Mouse (Mus musculus) C3H10T1/2 (cell line): ENCODE measurements around the gene Pgc. TPM values are rescaled to one million over a fixed set of nuclear protein-coding genes. Genes with fewer than 3 reads are reported as not detected.

Source experiments
- polyA plus RNA-seq, 2 experiments: library from polyadenylated mRNA; unstranded; fragments of >200 nt; fragmentation: generic; extraction: Trizol; gene quantifications; one replicate each; pipeline ENCODE4 v1.2.1; 2012; ENCODE audit warnings: missing spikeins in 2 of 2

Gene Pgc
- polyA plus RNA-seq, result not detected

DNA sequence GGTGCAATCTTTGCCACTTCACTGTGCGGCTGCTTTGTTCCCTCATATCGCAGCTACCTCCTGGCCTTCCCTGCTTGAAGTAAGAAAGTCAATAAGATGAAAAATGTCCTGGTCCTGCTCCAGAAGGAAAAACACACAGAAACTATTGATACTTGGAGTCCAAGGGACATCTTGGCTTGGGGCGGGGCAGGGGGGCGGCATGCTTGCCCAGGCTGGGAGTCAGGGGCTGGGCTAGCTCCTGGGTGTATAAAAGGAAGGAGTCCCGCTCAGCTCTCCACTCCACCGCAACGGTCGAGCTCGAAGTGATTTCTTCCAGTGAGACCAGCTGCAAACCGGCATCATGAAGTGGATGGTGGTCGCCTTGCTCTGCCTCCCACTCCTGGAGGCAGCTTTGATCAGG, at the start of gene Pgc:
Gene Pgc, plus strand, starts transcription at position 277 of the 400 bp plus-strand sequence.

DNA sequence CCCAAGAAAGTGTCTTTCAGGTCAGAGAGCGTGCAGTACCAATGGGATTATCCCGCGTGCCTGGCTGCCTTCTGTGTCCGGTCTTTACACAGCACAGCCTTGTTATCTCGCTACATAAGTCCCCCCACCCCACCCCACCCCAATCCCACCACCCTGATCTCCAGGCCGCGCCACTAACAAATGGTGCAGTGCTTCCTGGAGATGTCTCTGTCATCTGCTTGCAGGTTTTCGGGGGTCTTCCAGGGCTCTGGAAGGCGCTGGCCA, 38.4 kb upstream of the Pgc start, which contains the start of gene Tomm6:
Gene Tomm6, minus strand, starts transcription at position 43 of the 264 bp plus-strand sequence.

GRCm38 (mm10) chr17:47688608-47689575, 37.8 kb upstream of the Pgc start, which contains the start of gene Frs3:
Frs3 (plus strand) TSS chr17:47689030.

DNA sequence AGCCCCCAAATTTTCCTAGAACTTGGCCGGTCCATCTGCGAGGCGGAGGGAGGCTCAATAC, 32.4 kb upstream of the Pgc start, which contains the start of gene Gm21981:
Gene Gm21981, minus strand, starts transcription at position 14 of the 61 bp plus-strand sequence.

DNA sequence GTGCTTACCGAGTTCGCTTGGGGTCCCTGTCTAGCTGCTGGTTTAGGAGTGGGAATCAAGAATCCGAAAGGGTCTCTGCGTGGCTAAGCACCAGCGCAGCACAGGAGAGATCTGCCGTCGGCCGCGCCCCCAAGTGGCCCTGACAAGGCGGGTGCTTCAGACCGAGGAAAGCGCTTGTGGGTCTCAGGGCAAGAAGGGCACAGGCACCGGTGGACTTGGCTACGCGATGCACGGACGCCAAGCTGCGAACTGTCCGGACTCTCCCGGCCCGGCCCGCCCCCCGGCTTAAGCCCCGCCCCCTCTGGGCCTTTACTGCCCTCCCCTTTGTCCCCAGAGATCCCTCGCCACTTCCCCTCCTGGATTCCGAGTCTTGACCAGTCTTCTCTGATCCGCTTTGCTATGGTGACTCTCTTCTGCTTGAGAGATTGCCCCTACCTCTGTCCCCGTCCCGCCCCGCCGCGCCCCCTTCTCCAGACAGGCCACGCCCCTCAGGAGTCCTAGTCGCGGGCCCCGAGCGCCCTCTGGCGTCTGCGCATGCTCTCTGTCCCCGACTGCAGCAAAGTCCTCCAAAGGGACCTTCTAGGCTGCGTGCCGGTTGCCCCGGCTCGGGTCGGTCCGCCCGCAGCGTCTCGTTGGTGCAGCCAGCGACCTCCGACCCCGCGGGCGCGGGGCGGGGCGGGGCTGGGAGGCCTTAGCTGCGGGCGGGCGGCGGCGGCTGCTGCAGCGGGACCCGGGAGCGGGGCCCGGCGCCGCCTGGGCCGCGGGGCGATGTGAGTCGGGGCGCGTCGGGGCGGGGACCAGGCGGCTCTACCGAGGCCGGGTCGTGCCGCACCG, 31.9 kb upstream of the Pgc start, which contains the start of gene Prickle4:
Gene Prickle4, minus strand, starts transcription at position 234 of the 834 bp plus-strand sequence.

DNA sequence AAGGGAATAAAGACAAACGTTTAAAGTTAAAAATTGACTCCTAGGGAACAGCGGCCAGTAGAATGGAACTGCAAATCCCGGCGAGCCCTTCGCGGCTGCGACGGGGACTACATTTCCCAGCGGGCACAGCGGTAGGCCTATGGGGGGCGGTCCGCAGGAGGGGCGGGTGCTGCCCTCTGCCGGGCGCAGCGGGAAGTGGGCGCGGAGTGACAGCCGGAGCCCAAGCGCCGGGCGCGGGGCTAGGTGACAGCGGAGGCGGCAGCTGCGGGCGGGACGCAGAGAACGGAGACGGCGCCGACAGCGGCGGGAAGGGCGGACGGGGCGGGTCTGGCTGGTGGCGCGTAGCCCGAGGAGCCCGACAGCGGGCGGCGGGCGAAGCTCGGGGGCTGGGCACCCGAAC, 10.2 kb downstream of the Pgc start, which contains the start of gene Tfeb:
Gene Tfeb, plus strand, starts transcription at position 175 of the 400 bp plus-strand sequence.

Other genes starting within 250 kb of the Pgc start
- gene Taf8, start 224.6 kb upstream of the Pgc start, polyA plus RNA-seq, result 10 to 100 TPM in 1 of 2 experiments, 1 to 10 TPM in 1; 6.7 to 23.2 TPM
- 100 to 1,000 TPM; 135 to 156 TPM for gene Ccnd3, start 221.8 kb upstream of the Pgc start, polyA plus RNA-seq
- gene Bysl, start 115.3 kb upstream of the Pgc start, polyA plus RNA-seq, result 10 to 100 TPM; 11.7 to 39.0 TPM
- 10 to 100 TPM in 1 of 2 experiments, 1 to 10 TPM in 1; 9.5 to 35.1 TPM for gene Med20, start 115.3 kb upstream of the Pgc start, polyA plus RNA-seq
- 1 to 10 TPM in 1 of 2 experiments, under 1 TPM in 1; 0.55 to 1.3 TPM for gene Gm20517, start 115.3 kb upstream of the Pgc start, polyA plus RNA-seq
- gene Usp49, start 96.2 kb upstream of the Pgc start, polyA plus RNA-seq, result 1 to 10 TPM in 1 of 2 experiments, under 1 TPM in 1; 0.74 to 3.4 TPM
- gene Tomm6, start 38.5 kb upstream of the Pgc start, polyA plus RNA-seq, result 100 to 1,000 TPM; 293 to 619 TPM
- 1 to 10 TPM in 1 of 2 experiments, under 1 TPM in 1; 0.63 to 6.1 TPM for gene Frs3, start 37.8 kb upstream of the Pgc start, polyA plus RNA-seq
- gene Gm21981, start 32.4 kb upstream of the Pgc start, polyA plus RNA-seq, result 1 to 10 TPM; 1.9 to 3.8 TPM
- under 1 TPM; 0.11 to 0.40 TPM for gene Prickle4, start 32.1 kb upstream of the Pgc start, polyA plus RNA-seq
- gene Tfeb, start 10.2 kb downstream of the Pgc start, polyA plus RNA-seq, result 10 to 100 TPM; 17.5 to 28.3 TPM
- 1 to 10 TPM in 1 of 2 experiments, under 1 TPM in 1; 0.06 to 1.3 TPM for gene Mdfi, start 107.8 kb downstream of the Pgc start, polyA plus RNA-seq
- gene Foxp4, start 197.8 kb downstream of the Pgc start, polyA plus RNA-seq, result 10 to 100 TPM; 32.8 to 47.1 TPM